Mouse (Mus musculus) kidney, postnatal 0 days (tissue): ENCODE results near the gene Sgsh. TPM values are rescaled to one million over a fixed set of nuclear protein-coding genes. Genes with fewer than 3 reads are reported as not detected.

ENCODE experiments used
- ATAC-seq: fragments of 200-750 bp; cut with Nextera tagmentation; replicated peaks from 2 replicates; pipeline ENCODE4 v1.8.0; 2017; ENCODE audit warnings: low read depth, moderate number of reproducible peaks, moderate TSS enrichment, moderate library complexity; ENCODE audit not compliant: low FRiP score
- DNase-seq: peaks from one replicate; pipeline ENCODE4 v3.0.0-alpha.2; 2016; ENCODE audit warnings: low spot score
- H3K27ac ChIP-seq: fragments of 300-500 bp; sonication (generic); 2 replicates; pipeline ENCODE4 v1.5.1; 2014; ENCODE audit warnings: mild to moderate bottlenecking
- H3K27me3 ChIP-seq: fragments of 300-500 bp; sonication (generic); 2 replicates; pipeline ENCODE4 v1.6.1; 2014; ENCODE audit warnings: low read length, mixed read lengths; ENCODE audit not compliant: insufficient read depth
- H3K36me3 ChIP-seq: fragments of 300-500 bp; sonication (generic); 2 replicates; pipeline ENCODE4 v1.6.1; 2014; ENCODE audit warnings: low read length, mixed read lengths; ENCODE audit not compliant: insufficient read depth
- H3K4me1 ChIP-seq: fragments of 300-500 bp; sonication (generic); replicated peaks from 2 replicates; pipeline ENCODE4 v1.6.1; 2014; ENCODE audit warnings: antibody characterized with exemption, low read length, mixed read lengths; ENCODE audit not compliant: insufficient read depth
- H3K4me2 ChIP-seq: fragments of 300-500 bp; sonication (generic); 2 replicates; pipeline ENCODE4 v1.6.1; 2014; ENCODE audit warnings: mild to moderate bottlenecking, low read length, moderate library complexity, mixed read lengths
- H3K4me3 ChIP-seq: fragments of 300-500 bp; sonication (generic); replicated peaks from 2 replicates; pipeline ENCODE4 v1.5.1; 2014; ENCODE audit warnings: low read depth, low read length
- H3K9ac ChIP-seq: fragments of 300-500 bp; sonication (generic); 2 replicates; pipeline ENCODE4 v1.6.1; 2014; ENCODE audit warnings: low read depth, low read length
- H3K9me3 ChIP-seq: fragments of 300-500 bp; sonication (generic); replicated peaks from 2 replicates; pipeline ENCODE4 v1.6.1; 2016; ENCODE audit warnings: low read length, inconsistent platforms, mixed read lengths
- CTCF ChIP-seq: IDR thresholded peaks from 2 replicates; pipeline ENCODE4 v1.5.1; 2016; ENCODE audit warnings: antibody characterized with exemption, low read depth, mild to moderate bottlenecking, moderate library complexity
- WGBS: fragments of 180-500 bp; shearing (Covaris S2); extraction: QIAGEN DNeasy Blood & Tissue Kit; methylation state at CpG from one replicate; pipeline ENCODE4 v1.1.7; 2014; 5-methylcytosine and 5-hydroxymethylcytosine counted together
- polyA plus RNA-seq: library from polyadenylated mRNA; unstranded; fragments of >200 nt; fragmentation: Nextera tagmentation; extraction: Ambion mirVana; gene quantifications from 2 replicates; pipeline ENCODE4 v1.2.1, GENCODE M21; 2015

The Sgsh gene
- polyA plus RNA-seq, 1 experiment from 2014 or later = 10.1 TPM

DNA sequence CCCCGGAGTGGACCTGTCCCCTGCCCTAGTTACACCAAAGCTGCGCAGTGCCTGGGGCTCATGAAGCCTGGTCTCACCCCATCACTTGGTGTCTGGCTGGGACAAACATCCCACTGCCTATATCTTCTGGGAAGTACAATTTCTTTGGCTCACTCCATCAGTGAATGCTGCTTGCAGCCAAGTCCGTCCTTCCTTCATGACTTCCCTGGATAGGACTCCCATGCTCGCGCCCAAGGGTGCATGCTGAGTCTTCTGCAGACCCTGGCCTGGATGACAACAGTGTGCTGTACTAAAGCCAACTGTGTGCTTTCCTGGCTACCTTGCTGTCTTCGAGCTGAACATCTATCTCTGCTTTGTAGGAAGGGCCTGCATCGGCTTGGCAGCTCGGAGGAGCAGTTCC is 11.2 kb downstream of the Sgsh start:
- H3K4me3 ChIP-seq = no peak overlapping the region
- H3K27me3 ChIP-seq = no peaks in the 10 kb centered on the region
- no peak for DNase-seq
- no peak overlapping the region for H3K27ac ChIP-seq
- no peaks in the 10 kb centered on the region for H3K4me1 ChIP-seq
- H3K36me3 ChIP-seq = no peaks in the 10 kb centered on the region
- H3K9me3 ChIP-seq = no peaks in the 10 kb centered on the region
- no peak for TF ChIP-seq CTCF
- no peak overlapping the region for H3K9ac ChIP-seq
- ATAC-seq = no peak
- WGBS = 81% methylated on average over 8 of the region's 8 CpGs
- H3K4me2 ChIP-seq = no peak overlapping the region

DNA sequence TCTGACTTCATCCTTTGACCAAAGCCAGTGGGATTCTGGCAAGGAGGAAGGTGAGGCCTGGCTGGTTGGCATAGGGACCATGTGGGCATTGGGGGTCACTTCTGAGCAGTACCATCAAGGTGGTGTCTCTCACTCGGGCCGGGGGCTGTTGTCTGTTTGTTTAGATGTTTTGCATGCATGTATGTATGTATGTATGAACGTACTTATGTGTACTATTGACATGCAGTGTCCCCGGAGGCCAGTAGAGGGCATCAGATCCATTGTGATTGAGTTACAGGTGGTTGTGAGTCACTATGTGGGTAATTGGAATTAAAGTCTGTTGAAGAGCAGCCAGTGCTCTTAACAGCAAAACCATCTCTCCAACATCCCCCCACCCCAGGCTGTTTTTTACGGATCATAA is 15.7 kb downstream of the Sgsh start:
- WGBS = 1% methylated on average over 5 of the region's 5 CpGs
- peak; percentile 90 for DNase-seq
- H3K36me3 ChIP-seq = no peaks in the 10 kb centered on the region
- H3K4me3 ChIP-seq = no peak overlapping the region
- peak; percentile 95 for TF ChIP-seq CTCF
- H3K9ac ChIP-seq = no peak overlapping the region
- no peaks in the 10 kb centered on the region for H3K27me3 ChIP-seq
- no peak overlapping the region for H3K4me2 ChIP-seq
- peak; percentile 35; the same call in 1 of the 2 replicates for ATAC-seq
- H3K4me1 ChIP-seq = no peaks in the 10 kb centered on the region
- H3K27ac ChIP-seq = no peak overlapping the region
- no peaks in the 10 kb centered on the region for H3K9me3 ChIP-seq

DNA sequence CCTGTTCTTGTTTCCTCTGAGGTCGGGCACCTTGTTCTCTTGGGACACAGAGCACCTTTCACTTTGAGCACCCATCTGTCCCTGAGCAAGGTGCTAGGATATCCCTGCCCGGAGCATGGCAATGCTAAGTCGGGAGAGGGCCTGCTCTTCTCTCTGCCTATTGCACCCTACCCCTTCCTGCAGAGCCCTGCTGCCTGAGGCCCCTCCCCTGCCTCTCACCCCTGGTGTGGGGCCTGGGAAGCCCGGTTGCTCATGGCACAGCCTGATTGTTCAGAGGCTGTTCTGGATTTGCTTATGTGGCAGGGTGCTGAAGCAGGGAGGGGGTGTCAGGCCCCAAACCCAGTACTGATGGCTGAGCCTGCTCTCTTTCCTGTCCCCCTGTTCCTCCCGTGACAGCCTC is 16.2 kb downstream of the Sgsh start:
- WGBS = 45% methylated on average over 5 of the region's 5 CpGs
- DNase-seq = no peak
- Histone ChIP-seq H3K4me1 (no peaks in the 10 kb centered on the region), H3K36me3 (no peaks in the 10 kb centered on the region), H3K9ac (no peak overlapping the region), H3K4me2 (no peak overlapping the region), H3K27ac (no peak overlapping the region), H3K9me3 (no peaks in the 10 kb centered on the region), H3K4me3 (no peak overlapping the region), H3K27me3 (no peaks in the 10 kb centered on the region)
- no peak for TF ChIP-seq CTCF
- 0 out of 2 replicates have a peak, but pooled peaks have one; percentile 17 for ATAC-seq

DNA sequence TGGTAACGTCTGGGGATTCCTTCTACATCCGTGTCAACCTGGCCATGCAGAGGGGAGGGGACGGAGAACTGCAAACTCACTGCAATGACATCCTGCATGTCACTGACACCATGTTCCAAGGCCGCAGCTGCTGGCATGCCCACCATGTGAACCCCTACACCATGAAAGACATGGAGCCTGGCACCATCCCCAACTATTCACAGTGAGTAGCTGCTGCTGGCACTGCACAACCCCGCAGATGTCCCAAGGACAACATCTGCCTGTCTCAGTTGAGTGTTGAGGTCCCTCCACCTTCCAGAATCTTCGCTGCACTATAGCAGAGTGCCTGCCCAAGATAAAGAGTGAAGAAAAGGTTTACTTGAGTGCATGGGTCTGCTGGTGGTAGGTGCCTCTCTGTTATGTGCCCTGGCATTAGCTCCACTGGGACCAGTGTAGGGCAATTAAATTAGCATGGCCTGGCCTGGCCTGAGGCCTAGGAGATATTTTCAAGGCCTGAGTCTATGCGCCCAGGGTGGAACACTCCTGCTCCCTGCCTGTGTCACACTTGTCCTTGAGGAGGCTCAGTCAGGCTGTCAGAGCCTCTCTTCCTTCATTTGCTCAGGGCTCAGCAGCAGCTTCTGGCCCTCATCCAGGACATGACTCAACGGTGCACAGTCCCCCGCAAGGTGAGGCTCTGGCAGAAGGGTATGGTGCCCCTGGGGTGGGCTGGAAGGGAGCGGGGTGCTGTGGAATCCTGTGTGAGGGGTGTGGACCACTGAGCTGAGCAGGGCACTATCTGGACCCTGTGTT is 16.9 kb downstream of the Sgsh start:
- no peaks in the 10 kb centered on the region for H3K36me3 ChIP-seq
- H3K27me3 ChIP-seq = no peaks in the 10 kb centered on the region
- H3K4me1 ChIP-seq = no peaks in the 10 kb centered on the region
- no peak for TF ChIP-seq CTCF
- no peak overlapping the region for H3K4me3 ChIP-seq
- no peak overlapping the region for H3K27ac ChIP-seq
- H3K4me2 ChIP-seq = no peak overlapping the region
- WGBS = 84% methylated on average over 10 of the region's 10 CpGs
- DNase-seq = no peak
- H3K9me3 ChIP-seq = no peaks in the 10 kb centered on the region
- no peak overlapping the region for H3K9ac ChIP-seq
- ATAC-seq = no peak

DNA sequence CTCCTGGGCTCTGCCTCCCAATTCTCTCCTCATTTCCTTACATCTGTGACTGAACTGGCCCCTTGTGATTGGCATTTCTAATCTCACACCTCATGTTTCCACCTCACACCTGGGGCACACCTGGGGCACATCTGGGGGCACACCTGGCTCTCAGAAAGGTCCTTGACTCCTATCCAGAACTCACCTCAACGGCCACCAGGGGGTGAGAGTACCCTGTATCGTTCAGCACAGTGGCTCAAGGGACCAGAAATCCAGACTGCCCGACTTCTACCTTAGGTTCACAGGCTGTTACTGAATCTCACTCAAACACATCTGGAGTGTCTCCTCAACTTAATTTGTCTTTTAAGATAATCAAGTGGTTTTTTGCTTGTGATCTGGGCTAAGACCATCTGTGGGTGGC is 23.4 kb downstream of the Sgsh start:
- H3K9ac ChIP-seq = no peak overlapping the region
- H3K9me3 ChIP-seq = no peaks in the 10 kb centered on the region
- ATAC-seq (no peak), DNase-seq (no peak)
- no peak overlapping the region for H3K27ac ChIP-seq
- no peaks in the 10 kb centered on the region for H3K4me1 ChIP-seq
- TF ChIP-seq CTCF = peak; percentile 40; the same call in 1 of the 2 replicates
- WGBS = 30% methylated on average over 3 of the region's 3 CpGs
- H3K4me2 ChIP-seq = no peak overlapping the region
- H3K4me3 ChIP-seq = no peak overlapping the region
- no peaks in the 10 kb centered on the region for H3K27me3 ChIP-seq
- H3K36me3 ChIP-seq = no peaks in the 10 kb centered on the region

DNA sequence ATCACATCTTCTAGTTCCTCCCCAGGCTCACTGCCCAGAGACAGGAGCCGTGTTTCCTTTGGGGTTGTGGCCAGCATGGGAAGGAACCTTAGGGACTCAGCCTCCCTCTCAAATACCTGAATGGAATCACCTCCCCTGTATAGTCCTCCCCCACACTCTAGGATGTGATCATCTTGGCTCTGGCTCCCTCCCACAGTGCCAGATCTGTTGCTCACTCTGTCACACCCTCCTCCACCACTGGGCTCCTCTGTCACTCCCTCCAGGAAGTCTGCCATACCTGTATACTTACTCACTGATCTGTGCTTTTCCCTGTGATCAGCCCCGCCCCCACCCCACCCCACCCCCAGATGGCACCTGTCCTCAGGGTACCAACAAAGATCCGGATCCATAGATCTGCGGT is 24.7 kb downstream of the Sgsh start:
- Histone ChIP-seq H3K36me3 (no peaks in the 10 kb centered on the region), H3K27ac (no peak overlapping the region), H3K9ac (no peak overlapping the region), H3K4me2 (no peak overlapping the region), H3K27me3 (no peaks in the 10 kb centered on the region), H3K4me1 (no peaks in the 10 kb centered on the region), H3K9me3 (no peaks in the 10 kb centered on the region), H3K4me3 (no peak overlapping the region)
- ATAC-seq (0 out of 2 replicates have a peak, but pooled peaks have one; percentile 17), DNase-seq (no peak)
- WGBS = 56% methylated on average over 4 of the region's 4 CpGs
- TF ChIP-seq CTCF = no peak
